Mouse (Mus musculus) macrophage (primary cell): ENCODE results near the gene Srxn1. TPM values are rescaled to one million over a fixed set of nuclear protein-coding genes. Genes with fewer than 3 reads are reported as not detected.

Experiments used
- H3K27ac ChIP-seq: fragments of 350-480 bp; formaldehyde crosslinking; 2 replicates; pipeline ENCODE4 v1.9.0; 2021
- H3K36me3 ChIP-seq: fragments of 350-480 bp; formaldehyde crosslinking; 2 replicates; pipeline ENCODE4 v1.9.0; 2021; ENCODE audit errors: inconsistent target
- H3K4me3 ChIP-seq: fragments of 350-480 bp; formaldehyde crosslinking; 2 replicates; pipeline ENCODE4 v1.9.0; 2021; ENCODE audit errors: inconsistent target
- H3K79me2 ChIP-seq: fragments of 350-480 bp; formaldehyde crosslinking; 2 replicates; pipeline ENCODE4 v1.9.0; 2021; ENCODE audit errors: inconsistent target
- WGBS: methylation state at CpG from one replicate; pipeline ENCODE4 v1.1.7; 2026; ENCODE audit warnings: inconsistent platforms; ENCODE audit not compliant: missing documents; 5-methylcytosine and 5-hydroxymethylcytosine counted together
- polyA plus RNA-seq: library from polyadenylated mRNA; stranded (reverse); fragments of 250-400 nt; gene quantifications from 3 replicates; pipeline ENCODE4 v1.2.4, GENCODE M21; 2018; ENCODE audit warnings: inconsistent platforms

Gene Srxn1
- polyA plus RNA-seq, 1 experiment from 2014 or later = 85.7 TPM

DNA sequence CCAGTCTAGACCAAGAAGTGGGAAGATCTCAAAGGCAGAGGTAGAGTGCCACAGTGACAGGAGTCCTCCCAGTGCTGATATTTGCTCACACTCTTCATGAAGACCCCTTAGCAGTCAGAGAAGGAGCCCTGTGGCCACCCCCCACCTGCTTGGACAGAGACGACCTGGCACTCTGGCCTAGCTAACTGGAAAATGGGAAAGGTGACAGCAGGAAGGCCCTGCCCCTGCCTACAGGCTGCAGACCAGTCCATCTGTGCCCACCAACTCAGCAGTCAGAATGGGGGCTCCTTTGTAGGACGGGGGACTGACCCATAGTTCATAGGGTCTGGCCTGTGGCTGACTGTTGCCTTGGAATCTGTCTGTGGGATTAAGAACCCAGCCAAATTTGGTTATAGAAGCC is 40.4 kb downstream of the Srxn1 start:
- H3K27ac ChIP-seq = no peak overlapping the region
- no peaks in the 10 kb centered on the region for H3K36me3 ChIP-seq
- H3K4me3 ChIP-seq = no peak overlapping the region
- no peaks in the 10 kb centered on the region for H3K79me2 ChIP-seq
- 82% methylated on average over 2 of the region's 2 CpGs for WGBS

GRCm38 (mm10) chr2:152147079-152147478 is 41.8 kb downstream of the Srxn1 start:
- Histone ChIP-seq H3K36me3 (no peaks in the 10 kb centered on the region), H3K79me2 (no peaks in the 10 kb centered on the region), H3K4me3 (no peak overlapping the region), H3K27ac (no peak overlapping the region)
- WGBS = 75% methylated on average over 3 of the region's 3 CpGs

DNA sequence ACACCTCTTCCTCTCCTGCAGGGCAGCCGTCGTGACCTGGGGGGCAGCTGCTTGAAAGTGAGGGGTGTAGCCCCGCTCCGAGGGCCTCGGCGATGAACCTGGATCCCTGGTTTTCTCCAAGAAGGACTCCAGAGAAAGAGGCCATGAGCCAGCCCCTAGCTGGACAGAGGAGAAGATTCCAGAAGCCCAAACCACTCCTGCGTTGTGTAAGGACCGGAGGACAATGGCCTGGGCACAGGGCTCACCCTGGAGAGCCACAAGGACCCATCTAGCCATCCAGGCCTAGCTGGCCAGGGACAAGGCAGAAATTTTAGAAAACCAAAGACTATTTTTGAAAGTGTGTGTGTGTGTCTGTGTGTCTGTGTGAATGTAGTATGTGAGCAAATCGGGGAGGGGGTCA is 43.4 kb downstream of the Srxn1 start:
- Histone ChIP-seq H3K79me2 (no peaks in the 10 kb centered on the region), H3K36me3 (no peaks in the 10 kb centered on the region), H3K4me3 (no peak overlapping the region), H3K27ac (no peak overlapping the region)
- 95% methylated on average over 8 of the region's 9 CpGs for WGBS

- no peaks in the 10 kb centered on the region for H3K36me3 ChIP-seq
- no peak overlapping the region for H3K27ac ChIP-seq
- no peak overlapping the region for H3K4me3 ChIP-seq
- H3K79me2 ChIP-seq = no peaks in the 10 kb centered on the region
- WGBS = 88% methylated on average over 4 of the region's 4 CpGs
Observed at GRCm38 (mm10) chr2:152149891-152150290, 44.6 kb downstream of the Srxn1 start.

DNA sequence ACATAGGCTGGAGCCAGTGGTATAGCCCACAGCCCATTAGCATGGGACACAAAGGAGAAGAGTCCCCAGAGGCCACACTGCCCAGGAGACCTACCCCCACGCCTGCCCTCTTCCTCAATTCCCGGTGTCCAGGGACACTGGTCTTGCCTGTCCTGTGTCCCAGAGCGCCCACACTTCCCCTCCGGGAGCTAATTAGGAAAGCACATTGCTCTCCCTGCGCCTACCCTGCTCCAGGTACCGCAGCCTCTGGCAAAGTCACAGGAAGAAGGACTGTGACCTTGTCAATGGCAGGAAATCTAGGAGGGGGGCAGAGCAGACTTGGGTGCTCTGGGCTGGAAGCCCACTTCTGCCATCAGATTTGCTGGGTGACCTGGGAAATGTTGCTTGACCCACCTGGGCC is 45.1 kb downstream of the Srxn1 start:
- Histone ChIP-seq H3K4me3 (no peak overlapping the region), H3K27ac (no peak overlapping the region), H3K36me3 (no peaks in the 10 kb centered on the region), H3K79me2 (no peaks in the 10 kb centered on the region)
- WGBS = 85% methylated on average over 6 of the region's 6 CpGs

GRCm38 (mm10) chr2:152153361-152153760 is 48.0 kb downstream of the Srxn1 start:
- 47% methylated on average over 3 of the region's 3 CpGs for WGBS
- Histone ChIP-seq H3K36me3 (no peaks in the 10 kb centered on the region), H3K79me2 (no peaks in the 10 kb centered on the region), H3K27ac (no peak overlapping the region), H3K4me3 (no peak overlapping the region)

GRCm38 (mm10) chr2:152155414-152156208 is 50.3 kb downstream of the Srxn1 start:
- H3K79me2 ChIP-seq = no peaks in the 10 kb centered on the region
- H3K36me3 ChIP-seq = no peaks in the 10 kb centered on the region
- H3K27ac ChIP-seq = no peak overlapping the region
- H3K4me3 ChIP-seq = no peak overlapping the region
- 17% methylated on average over 6 of the region's 7 CpGs for WGBS

DNA sequence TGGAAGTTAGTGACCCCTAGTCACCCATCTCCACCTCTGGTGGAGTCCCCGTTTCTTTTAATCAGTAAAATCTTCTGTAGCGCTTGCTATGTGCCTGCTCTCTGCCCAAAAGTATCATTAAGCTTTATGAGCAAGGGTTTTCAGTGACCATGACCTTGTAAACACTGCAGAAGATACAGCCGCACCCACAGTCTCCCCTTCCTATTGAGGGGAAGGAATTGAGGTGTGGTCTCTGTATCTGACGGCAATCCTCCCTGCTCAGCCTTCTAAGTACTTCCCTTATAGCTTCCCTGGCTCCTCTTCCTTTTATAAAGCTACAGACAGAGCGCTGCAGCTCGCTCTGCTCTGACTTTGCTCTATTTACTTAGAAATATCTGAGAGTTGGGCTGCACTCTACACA is 51.2 kb downstream of the Srxn1 start:
- H3K79me2 ChIP-seq = no peaks in the 10 kb centered on the region
- no peaks in the 10 kb centered on the region for H3K36me3 ChIP-seq
- WGBS = 52% methylated on average over 6 of the region's 6 CpGs

GRCm38 (mm10) chr2:152159487-152159886 is 54.2 kb downstream of the Srxn1 start:
- Histone ChIP-seq H3K27ac (no peak overlapping the region), H3K4me3 (no peak overlapping the region), H3K79me2 (no peaks in the 10 kb centered on the region), H3K36me3 (no peaks in the 10 kb centered on the region)
- WGBS = 91% methylated on average over 1 of the region's 1 CpGs

More for the DNA sequence above, 51.2 kb downstream of the Srxn1 start:
- H3K4me3 ChIP-seq = no peak overlapping the region
- H3K27ac ChIP-seq = no peak overlapping the region

Other genes starting within 250 kb of the Srxn1 start
- not detected in 3 replicates for gene Angpt4, start 194.3 kb upstream of the Srxn1 start, polyA plus RNA-seq
- gene Fam110a, start 125.3 kb upstream of the Srxn1 start, polyA plus RNA-seq = 4.8 to 11.8 TPM (median 8.2 TPM) in 3 replicates
- 0.09 to 0.41 TPM in 2 of 3 replicates, not detected in the other for gene Slc52a3, start 109.0 kb upstream of the Srxn1 start, polyA plus RNA-seq
- not detected in 3 replicates for gene Scrt2, start 24.0 kb upstream of the Srxn1 start, polyA plus RNA-seq
- not detected in 3 replicates for gene Tcf15, start 38.0 kb downstream of the Srxn1 start, polyA plus RNA-seq
- gene Csnk2a1, start 121.3 kb downstream of the Srxn1 start, polyA plus RNA-seq = 49.1 to 60.8 TPM (median 53.2 TPM) in 3 replicates
- gene Tbc1d20, start 188.3 kb downstream of the Srxn1 start, polyA plus RNA-seq = 59.0 to 70.5 TPM (median 69.3 TPM) in 3 replicates
- gene Rbck1, start 227.1 kb downstream of the Srxn1 start, polyA plus RNA-seq = 29.7 to 57.1 TPM (median 51.6 TPM) in 3 replicates
- gene Trib3, start 238.5 kb downstream of the Srxn1 start, polyA plus RNA-seq = 0.29 to 1.5 TPM (median 0.45 TPM) in 3 replicates